Mouse (Mus musculus): ENCODE data around the gene Qdpr. TPM values are rescaled to one million over a fixed set of nuclear protein-coding genes. Genes with fewer than 3 reads are reported as not detected.

Gene Qdpr
- 32.0 to 40.0 TPM (median 35.3 TPM) in 4 replicates for total RNA-seq (2023; ENCODE audit: inconsistent age)

GRCm38 (mm10) chr5:45449831-45450716, at the start of gene Qdpr:
Gene Qdpr (minus strand): TSS chr5:45450236.

GRCm38 (mm10) chr5:45493191-45494092, 43.4 kb upstream of the Qdpr start, which contains the start of gene Lap3:
Gene Lap3 (plus strand): TSS chr5:45493374.

GRCm38 (mm10) chr5:45453451-45453850, 3.4 kb upstream of the Qdpr start, which contains the start of gene Clrn2:
Gene Clrn2 (plus strand): TSS chr5:45453751.

Other genes with a start within 250 kb of the Qdpr start
- gene Clrn2, start 3.5 kb upstream of the Qdpr start, total RNA-seq (2023; ENCODE audit: inconsistent age), result not detected in 4 replicates
- 12.9 to 21.1 TPM (median 15.8 TPM) in 4 replicates for gene Lap3, start 43.1 kb upstream of the Qdpr start, total RNA-seq (2023; ENCODE audit: inconsistent age)
- gene Med28, start 70.0 kb upstream of the Qdpr start, total RNA-seq (2023; ENCODE audit: inconsistent age), result 87.6 to 102 TPM (median 91.1 TPM) in 4 replicates
- gene Fam184b, start 189.4 kb upstream of the Qdpr start, total RNA-seq (2023; ENCODE audit: inconsistent age), result not detected in 4 replicates
- 1.5 to 2.6 TPM (median 1.7 TPM) in 4 replicates for gene Ncapg, start 219.7 kb upstream of the Qdpr start, total RNA-seq (2023; ENCODE audit: inconsistent age)